Mouse (Mus musculus) G1E-ER4 (cell line): ENCODE measurements around the gene Snupn. TPM values are rescaled to one million over a fixed set of nuclear protein-coding genes. Genes with fewer than 3 reads are reported as not detected.

Experiments used
- GATA1 ChIP-seq: IDR thresholded peaks from one replicate; pipeline ENCODE4 v1.8.0; 2012; ENCODE audit warnings: low read length, inconsistent platforms
- polyA plus RNA-seq: library from polyadenylated mRNA; stranded (reverse); fragments of >175 nt; gene quantifications from 2 replicates; pipeline ENCODE4 v1.2.3, GENCODE M21; 2012

The Snupn gene
- polyA plus RNA-seq, 1 experiment = 1.1 TPM

DNA sequence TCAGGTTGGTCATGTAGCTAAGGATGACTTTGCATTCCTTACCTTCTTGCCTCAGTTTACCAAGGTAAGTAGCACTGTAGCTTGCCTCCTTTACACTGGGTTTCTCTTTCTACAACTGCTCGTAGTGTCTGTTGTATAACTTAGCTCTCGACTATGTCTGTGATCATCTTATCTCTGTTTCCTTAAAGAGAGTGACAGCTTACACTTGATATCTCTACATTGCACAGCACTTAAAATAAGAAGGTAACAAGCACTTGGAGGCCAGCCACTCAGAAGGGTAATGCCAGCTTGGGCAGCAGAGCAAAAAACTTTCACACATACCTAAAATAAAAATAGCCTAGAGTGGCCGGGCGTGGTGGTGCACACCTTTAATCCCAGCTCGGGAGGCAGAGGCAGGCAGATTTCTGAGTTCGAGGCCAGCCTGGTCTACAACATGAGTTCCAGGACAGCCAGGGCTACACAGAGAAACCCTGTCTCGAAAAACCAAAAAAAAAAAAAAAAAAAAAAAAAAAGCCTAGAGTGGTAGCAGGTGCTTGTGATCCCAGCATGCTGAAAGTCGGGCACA lies 23.4 kb downstream of the Snupn start:
- no peak for TF ChIP-seq GATA1

DNA sequence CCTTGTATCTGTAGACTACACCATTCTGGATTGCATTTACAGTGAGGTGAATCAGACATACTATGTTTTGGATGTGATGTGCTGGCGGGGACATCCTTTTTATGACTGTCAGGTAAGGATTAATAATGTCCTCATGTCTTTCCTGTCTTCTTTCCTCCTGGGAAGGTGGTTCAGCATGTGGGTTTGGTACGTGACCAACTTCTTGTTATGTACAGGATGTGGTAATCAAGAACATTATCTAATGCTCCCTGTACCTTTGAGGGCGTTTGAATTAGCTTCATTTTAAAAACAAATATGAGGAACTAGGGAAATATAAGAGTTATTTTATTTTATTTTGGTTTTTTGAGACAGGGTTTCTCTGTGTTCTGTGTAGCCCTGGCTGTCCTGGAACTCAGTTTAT lies 24.5 kb downstream of the Snupn start:
- TF ChIP-seq GATA1 = no peak

DNA sequence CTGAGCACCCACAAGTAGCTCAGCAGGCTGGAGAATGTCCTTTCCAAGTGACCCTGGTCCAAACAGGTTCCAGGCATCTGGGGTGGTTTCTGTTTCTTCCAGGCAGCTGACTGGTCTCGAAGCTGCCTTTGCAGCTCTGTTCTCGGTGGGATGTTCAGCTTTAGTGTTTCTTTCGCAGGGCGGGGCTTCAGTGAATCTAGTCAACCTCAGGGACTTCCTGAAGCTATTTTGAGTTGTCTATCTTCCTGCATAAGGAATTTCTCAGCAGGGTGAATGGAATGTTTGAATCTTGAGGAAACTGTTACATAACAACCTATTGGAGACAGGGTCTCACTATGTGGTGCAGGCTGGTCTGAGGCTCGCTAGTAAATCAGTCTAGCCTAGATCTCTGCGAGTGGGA lies 29.5 kb downstream of the Snupn start:
- TF ChIP-seq GATA1 = no peak

DNA sequence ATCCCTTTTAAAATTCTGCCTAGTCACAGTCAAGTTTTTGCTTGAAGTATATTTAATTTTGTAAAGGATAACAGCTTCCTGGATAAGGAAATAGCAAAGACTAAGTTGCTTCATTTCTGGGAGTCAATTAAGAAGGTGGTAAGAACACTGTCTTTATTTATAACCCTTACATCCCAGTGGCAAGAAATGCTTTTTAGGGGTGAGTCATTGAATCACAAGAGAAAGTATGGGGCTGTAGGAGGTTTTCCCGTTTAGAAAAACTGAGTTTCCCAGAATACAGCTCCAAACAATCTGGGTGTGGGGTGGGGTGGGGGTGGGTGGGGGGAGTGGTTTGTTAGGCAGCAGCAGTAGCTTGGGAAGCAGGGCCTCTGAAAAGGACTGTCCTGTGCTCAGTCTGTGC lies 30.8 kb downstream of the Snupn start:
- no peak for TF ChIP-seq GATA1

DNA sequence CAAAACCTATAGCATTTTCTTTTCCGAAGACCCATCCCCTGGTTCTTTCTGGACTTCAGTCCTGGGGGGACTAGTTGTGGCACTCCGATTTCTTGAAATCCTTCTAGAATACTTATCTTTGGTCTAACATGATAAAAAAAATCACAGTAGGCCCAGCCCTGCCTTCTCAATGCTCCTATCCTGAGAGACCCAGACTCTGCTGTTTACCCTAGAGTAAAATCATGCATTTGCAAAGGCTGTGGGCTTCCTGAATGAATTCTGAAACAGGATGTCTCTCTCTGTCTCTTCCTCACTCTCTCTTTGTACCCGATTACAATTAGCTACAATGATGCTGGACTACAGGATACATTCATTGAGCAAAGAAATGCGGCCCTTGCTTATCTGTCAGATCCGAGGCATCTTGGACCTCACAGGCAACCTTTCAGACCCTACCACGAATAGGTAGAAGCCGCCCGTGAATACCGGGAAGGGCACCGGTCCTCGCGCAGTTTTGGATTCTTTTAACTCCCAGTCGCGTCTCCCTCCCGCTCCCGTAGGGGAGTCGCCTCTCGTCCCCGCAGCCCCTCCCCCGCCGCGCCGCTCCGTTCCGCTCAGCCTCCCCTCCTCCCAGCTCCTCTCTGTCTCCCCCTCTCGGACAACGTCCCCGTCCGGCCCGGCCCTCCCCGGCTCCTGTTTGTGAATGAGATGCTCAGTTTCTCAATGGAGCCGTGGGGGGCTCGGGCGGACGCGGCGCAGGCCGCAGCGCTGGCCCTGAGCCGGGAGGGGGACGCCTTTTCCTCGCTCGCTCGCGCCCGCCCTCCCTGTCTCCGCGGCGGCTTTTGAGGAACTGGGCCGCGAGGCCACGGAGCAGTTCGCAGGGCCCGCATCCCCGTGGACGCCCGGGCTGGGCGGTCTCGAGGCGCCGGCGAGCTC lies 43.9 kb downstream of the Snupn start, which contains the start of gene Ptpn9:
Gene Ptpn9 (plus strand): TSS at position 638 of the 912 bp plus-strand sequence.
- no peak for TF ChIP-seq GATA1

DNA sequence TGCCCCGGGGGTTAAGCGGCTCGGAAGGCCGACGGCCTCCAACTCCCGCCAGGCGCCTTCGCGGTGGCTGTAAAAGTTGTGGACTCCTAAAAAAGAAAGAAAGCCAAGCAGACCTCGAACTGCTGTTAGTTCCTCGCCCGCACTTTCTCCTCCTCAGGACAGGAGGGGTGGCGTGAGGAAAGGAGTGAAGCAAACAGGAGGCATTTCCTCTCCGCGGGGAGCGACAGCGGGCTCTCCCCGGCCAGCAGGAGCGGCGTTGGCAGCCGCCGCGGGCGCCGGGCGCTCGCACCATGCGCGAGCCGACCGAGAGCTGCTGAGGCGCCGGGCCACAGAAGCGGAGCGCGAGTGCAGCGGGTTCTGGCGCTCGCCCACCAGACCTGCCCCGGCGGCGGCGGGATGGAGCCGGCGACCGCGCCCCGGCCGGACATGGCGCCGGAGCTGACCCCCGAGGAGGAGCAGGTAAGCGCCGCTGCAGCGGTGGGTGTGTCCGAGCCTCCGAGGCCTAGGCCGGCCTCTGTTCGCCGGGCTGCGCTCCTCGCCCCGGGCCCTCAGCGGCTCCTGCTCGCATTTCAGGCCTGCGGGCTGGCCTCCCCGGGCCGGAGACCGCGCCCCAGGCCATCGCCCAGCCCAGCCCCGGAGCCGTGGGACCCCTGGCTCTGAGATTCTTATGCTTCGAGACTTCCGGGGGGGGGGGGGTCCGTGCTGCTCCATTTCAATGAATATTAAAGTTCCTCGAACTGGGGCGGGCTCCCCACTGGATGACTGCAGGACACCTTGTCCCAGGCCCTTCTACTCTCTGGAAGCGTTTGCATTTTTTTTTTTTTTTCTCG lies 44.7 kb downstream of the Snupn start:
- no peak for TF ChIP-seq GATA1

DNA sequence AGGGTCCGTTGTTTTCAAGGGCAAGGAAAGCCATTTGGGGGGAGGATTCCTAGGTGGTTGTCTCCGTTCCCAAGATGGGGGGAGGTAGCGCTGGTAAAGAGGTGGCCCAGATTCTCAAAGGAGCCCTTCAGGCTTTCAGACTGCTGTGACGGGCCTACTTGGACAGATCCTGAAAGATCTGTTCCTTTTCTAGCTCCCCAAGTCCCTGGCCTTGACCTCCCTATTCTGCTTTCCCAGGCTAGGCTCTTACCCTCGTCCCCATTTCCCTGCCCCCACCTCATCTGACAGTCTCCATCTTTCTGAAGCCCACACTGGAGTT lies 45.3 kb downstream of the Snupn start:
- TF ChIP-seq GATA1 = no peak

DNA sequence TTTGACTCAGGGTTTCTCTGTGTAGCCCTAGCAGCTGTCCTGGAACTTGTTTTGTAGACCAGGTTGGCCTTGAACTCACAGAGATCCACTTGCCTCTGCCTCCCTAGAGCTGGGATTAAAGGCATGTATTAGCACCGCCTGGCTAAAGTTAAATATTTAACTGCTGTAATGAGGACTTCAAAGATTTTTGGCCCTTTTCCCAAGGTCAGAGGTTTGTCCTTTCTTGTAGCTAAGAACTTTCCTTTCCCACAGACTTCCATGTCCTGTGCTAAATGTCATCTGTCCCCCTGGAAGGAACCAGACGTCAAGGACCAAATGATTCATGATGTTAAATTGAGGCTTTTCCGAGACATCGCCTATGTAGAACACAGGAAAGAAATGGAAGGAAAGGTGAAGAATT lies 52.3 kb downstream of the Snupn start:
- no peak for TF ChIP-seq GATA1

DNA sequence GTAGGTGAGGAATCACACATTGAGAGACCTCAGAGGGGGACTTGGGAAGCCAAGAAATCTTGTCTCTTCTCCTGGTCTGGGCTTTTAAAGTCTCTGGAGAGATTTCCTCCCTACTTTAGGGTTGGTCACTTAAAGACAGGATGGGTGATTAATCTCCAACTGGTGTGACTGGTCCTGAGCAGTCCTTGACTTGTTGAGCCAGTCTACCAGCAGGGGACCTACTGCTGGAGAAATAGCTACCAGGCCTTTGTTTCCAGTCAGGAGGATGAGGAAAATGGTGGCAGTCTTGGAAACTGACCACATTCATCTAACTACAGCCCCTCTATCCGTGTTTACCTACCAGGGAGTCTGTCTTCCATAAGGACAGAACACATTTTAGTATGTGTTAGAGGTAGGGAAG lies 61.7 kb downstream of the Snupn start:
- no peak for TF ChIP-seq GATA1

DNA sequence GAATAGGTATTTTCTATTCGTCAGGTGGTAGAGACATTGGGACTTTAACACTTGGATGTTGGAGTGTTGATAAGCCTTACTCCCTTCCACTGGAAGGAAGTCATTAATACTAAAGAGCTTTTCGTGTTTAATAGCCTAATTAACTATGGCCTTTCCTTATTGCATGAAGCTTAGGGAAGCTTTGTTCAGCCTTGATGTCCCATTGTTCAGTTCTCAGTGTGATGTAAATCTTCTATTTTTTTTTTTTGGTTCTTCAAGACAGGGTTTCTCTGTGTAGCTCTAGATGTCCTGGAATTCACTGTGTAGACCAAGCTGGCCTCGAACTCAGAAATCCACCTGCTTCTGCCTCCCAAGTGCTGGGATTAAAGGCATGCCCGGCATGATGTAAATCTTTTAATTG lies 62.2 kb downstream of the Snupn start:
- no peak for TF ChIP-seq GATA1

DNA sequence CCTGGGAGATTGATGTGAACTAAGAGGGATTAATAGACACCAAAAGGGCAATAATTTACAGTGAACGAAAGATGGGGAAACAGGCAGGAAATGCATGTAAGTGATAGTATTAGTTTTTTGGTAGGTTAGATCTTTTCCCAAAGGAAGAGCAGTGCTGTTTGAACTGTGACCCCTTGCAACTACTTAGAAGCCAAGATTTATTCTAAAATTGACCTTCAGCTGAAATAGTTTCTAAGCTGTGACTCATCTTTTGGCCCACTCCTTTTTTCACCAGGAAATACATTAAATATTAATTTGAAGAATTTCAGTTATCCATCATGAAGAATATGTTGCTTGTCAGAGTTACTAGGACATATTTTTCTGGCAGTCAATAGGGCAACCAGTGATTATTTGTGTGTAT lies 63.1 kb downstream of the Snupn start:
- no peak for TF ChIP-seq GATA1

DNA sequence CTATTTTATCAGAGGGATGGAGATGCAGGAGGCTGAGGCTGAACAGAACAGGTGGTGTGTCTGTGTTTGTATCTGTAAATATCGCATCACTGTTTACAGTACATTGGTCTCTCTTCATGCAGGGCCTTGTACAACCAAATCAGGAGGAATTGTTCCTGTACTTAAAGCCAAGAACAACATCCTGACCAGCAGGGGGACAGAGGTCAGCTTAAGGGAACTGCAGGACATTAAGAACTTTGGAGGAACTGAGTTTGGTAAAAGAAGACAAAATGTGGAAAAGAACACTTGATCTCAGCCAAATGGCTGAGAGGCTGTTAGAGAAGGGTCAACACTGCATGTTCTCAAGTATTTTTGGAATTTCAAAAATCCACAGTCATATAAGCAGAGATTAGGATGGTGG lies 64.1 kb downstream of the Snupn start:
- TF ChIP-seq GATA1 = no peak

DNA sequence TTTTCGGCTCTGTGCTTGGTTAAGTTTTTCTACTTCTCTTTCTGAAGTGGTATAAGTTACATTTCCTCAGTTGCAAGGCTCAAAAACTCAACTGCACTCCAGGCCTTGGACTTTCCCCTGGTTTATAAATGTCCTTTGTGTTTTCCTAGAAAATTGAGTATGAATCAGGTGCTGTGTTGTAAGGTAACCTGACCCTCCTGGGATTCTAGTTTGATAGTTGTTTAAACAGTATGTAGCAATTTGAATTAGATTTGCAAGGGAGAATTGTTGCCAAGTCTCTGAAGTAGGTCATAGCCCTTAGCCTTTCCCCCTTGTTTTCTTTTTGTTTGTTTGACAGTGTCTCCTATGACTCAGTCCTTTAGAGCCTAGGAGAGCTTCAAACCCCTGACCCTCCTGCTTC lies 67.0 kb downstream of the Snupn start:
- TF ChIP-seq GATA1 = no peak

DNA sequence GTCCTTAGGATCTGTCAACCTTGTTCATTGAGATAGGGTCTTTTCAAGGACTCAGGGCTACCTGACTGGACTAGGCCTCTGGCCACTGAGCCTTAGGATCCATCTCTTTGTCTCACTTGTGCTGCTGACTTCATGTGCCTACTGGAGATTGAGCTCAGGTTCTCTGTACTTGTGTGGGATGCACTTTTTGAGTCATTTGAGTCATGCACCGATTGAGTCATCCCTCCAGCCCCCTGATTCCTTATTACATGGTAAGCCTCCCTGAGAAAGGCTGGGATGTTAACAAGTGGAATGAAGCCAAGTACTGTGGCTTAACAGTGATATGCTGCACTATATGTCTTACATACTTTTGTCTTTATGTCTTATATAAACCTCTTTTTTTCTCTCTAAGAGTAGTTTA lies 81.1 kb downstream of the Snupn start:
- TF ChIP-seq GATA1 = no peak

Other genes with a start within 250 kb of the Snupn start
- gene Lingo1, start 154.4 kb upstream of the Snupn start, polyA plus RNA-seq = not detected in 2 replicates
- gene Odf3l1, start 86.2 kb upstream of the Snupn start, polyA plus RNA-seq = not detected in 2 replicates
- not detected in 2 replicates for gene Cspg4, start 85.8 kb upstream of the Snupn start, polyA plus RNA-seq
- 1.2 and 1.4 TPM in 2 replicates for gene Snx33, start 22.5 kb upstream of the Snupn start, polyA plus RNA-seq
- 86.0 and 91.2 TPM in 2 replicates for gene Imp3, start 13.4 kb upstream of the Snupn start, polyA plus RNA-seq
- 52.5 and 69.2 TPM in 2 replicates for gene Ptpn9, start 44.0 kb downstream of the Snupn start, polyA plus RNA-seq
- gene Sin3a, start 121.2 kb downstream of the Snupn start, polyA plus RNA-seq = 7.7 and 8.6 TPM in 2 replicates
- 110 and 125 TPM in 2 replicates for gene Man2c1, start 179.8 kb downstream of the Snupn start, polyA plus RNA-seq
- 9.1 and 12.8 TPM in 2 replicates for gene Neil1, start 197.4 kb downstream of the Snupn start, polyA plus RNA-seq
- 37.5 and 41.5 TPM in 2 replicates for gene Commd4, start 207.5 kb downstream of the Snupn start, polyA plus RNA-seq